Mouse (Mus musculus): ENCODE results near the gene Wwox.

Wwox gene

GRCm38 (mm10) chr8:114536201-114536600 is 96.7 kb downstream of the Wwox start:
- DNase-seq (ENCODE audit: extremely low read depth, low read depth): no peak

GRCm38 (mm10) chr8:114541132-114541531 is 101.7 kb downstream of the Wwox start:
- DNase-seq (ENCODE audit: extremely low read depth, low read depth): no peak

GRCm38 (mm10) chr8:114548360-114548759 is 108.9 kb downstream of the Wwox start:
- no peak for DNase-seq (ENCODE audit: extremely low read depth, low read depth)

DNA sequence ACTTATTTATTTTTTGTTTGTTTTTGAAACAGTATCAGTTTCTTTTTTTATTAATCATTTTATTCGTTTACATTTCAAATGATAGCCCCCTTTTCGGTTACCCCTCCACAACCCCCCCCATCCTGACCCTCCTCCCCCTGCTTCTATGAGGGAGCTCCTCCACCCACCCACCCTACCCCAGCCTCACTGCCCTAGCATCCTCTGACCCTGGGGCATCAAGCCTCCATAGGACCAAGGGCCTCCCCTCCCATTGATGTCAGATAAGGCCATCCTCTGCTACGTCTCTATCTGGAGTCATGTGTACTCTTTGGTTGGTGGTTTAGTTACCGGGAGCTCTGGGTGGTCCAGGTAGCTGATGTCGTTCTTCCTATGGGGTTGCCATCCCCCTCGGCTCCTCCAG is 109.4 kb downstream of the Wwox start:
- no peak for DNase-seq (ENCODE audit: extremely low read depth, low read depth)

DNA sequence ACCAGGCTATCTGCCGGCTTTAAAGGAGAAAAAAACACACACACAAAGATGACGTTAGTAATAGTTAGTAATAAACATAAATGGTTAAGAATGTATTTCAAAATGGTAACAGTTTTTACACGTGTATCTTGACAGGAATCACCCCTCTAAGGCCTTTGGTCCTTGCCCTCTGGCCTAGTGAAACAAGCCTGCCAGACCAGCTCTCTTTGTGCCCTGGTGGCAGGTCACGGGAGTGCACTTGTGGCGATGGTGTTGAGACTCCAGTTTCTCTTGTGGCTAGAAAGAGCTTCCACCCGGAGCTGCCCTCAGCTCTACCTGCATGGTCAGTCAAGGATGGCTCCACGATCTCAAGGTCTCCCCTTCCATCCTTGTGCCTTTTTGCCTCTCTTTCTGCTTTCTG is 110.6 kb downstream of the Wwox start:
- DNase-seq (ENCODE audit: extremely low read depth, low read depth): no peak

DNA sequence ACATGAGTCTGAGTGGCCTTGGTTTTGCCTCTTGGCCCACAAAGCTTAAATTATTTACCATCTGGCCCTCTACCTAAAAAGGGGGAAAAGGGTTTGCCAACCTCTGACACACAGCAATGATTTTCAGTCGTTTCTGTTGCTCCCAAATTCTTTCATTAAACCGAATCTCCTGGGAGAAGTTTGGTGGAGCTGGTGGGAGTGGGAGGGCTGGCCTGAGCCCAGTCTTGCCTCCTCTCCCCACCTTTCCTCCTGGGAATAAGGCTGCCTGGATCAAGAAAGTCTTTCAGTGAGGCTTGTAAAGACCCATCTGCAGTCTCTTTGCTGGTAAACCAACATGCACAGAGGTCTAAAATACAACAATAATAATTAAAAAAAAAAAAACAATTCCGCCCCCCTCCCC is 113.2 kb downstream of the Wwox start:
- no peak for DNase-seq (ENCODE audit: extremely low read depth, low read depth)

- no peak for DNase-seq (ENCODE audit: extremely low read depth, low read depth)
Observed at GRCm38 (mm10) chr8:114554966-114555365, 115.5 kb downstream of the Wwox start.

- no peak for DNase-seq (ENCODE audit: extremely low read depth, low read depth)
Observed at GRCm38 (mm10) chr8:114555491-114556202, 116.2 kb downstream of the Wwox start.

- no peak for DNase-seq (ENCODE audit: extremely low read depth, low read depth)
Observed at GRCm38 (mm10) chr8:114561191-114561590, 121.7 kb downstream of the Wwox start.

DNA sequence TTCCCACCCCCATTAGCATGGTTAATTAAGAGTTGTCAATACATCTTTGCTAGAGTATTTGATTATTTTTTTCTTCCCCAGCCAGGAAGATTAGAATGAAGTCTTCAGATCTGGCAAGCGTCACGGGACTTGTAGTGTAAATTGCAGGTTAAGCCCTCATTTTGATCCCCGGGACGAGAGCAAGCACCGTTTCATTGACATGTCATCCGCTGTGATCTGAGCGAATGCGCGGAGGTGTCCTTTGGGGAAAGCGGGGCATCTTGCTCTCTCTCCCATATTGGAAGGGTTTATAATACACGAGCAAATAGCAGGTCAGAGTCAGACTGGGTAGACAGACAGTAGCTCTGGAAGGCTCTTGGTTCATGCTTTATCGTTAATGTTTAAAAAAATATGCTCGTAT is 123.0 kb downstream of the Wwox start:
- DNase-seq (ENCODE audit: extremely low read depth, low read depth): no peak

DNA sequence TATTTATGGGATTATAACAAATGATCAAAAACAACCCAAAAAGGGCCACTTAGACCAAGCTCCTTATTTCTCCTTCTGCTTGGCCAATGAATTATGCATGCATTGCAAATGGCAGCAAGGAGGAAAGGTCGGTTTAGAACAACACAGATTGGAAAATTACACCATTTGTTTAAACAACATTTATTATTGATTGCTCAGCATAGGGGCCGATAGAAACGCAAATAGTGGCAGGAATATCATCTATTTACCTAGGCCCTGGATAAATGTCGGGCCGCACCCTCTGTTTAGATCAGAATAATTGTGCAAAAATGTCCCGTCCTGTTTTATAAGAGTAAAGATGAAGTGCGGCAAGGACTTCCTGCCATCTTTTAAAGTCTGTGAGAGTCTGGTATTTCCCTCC is 123.9 kb downstream of the Wwox start:
- no peak for DNase-seq (ENCODE audit: extremely low read depth, low read depth)

- no peak for DNase-seq (ENCODE audit: extremely low read depth, low read depth)
Observed at GRCm38 (mm10) chr8:114564036-114564435, 124.6 kb downstream of the Wwox start.

GRCm38 (mm10) chr8:114568531-114569166 is 129.2 kb downstream of the Wwox start:
- no peak for DNase-seq (ENCODE audit: extremely low read depth, low read depth)

DNA sequence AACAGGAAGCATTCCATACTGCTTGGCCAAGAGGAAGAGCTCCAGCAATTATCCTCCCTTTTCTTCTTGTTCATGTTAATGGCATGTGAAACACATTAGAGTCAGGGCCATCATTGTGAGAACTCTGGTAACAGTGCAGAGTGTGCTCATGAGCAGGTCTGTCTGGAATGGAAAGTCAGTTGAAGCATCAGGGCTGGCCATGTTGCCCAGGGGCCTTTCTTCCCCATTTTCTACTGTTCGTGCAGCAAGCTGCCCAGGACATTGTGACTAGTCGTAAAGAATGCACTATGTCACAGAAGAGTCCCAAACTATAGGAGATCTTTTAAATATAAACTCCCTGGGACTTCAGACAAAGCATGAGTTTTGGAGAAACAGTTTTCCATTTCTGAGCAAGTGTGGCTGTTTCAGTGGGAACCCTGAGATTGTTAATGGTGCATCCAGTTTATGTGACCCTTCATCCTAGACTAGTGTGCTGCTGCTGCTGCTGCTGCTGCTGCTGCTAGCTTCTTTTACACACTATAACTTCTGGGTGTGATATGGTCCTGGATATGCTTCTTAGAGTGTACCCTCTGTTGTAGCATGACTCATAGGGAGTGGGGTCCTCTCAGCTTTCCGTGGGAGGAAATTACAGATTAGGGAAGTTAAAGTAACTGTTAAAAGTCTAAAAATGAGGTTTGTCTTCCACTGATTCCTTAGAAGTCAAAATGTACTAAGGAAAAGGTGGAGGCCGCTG is 133.7 kb downstream of the Wwox start:
- DNase-seq (ENCODE audit: extremely low read depth, low read depth): no peak

DNA sequence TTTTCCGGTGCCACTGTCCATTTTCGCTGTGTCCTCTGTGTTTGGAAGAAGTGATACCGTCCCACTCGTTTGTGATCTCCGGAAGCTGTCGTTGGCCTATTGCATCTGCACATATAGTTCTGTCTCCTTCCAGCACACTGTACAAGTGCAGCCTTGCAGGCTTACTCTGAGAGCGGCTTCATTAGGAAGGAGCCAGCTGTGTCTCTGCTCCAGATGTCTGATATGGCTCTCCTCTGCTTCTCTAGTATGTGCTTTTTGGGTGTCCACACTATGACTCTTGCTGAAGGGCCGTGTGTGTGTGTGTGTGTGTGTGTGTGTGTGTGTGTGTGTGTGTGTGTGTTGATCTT is 134.3 kb downstream of the Wwox start:
- no peak for DNase-seq (ENCODE audit: extremely low read depth, low read depth)

- DNase-seq (ENCODE audit: extremely low read depth, low read depth): no peak
Observed at GRCm38 (mm10) chr8:114579292-114579691, 139.8 kb downstream of the Wwox start.

DNA sequence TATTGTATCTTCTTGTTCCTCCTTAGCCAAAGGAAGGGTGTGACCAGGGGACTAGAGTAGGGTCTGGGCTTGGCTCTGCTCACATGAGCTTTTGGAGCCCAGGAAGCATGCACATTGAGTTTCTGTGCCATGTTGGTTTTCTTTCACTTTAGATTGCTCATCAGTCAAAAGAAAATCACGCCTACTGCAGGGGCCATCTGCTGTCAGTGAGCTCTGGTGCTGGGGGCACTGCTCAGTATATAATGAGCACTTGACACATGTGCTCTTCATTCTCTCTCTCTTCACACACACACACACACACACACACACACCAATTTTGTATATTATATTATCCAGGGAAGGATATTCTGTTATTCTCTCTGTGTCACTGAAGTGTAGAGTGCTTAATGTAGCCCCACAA is 141.2 kb downstream of the Wwox start:
- no peak for DNase-seq (ENCODE audit: extremely low read depth, low read depth)

DNA sequence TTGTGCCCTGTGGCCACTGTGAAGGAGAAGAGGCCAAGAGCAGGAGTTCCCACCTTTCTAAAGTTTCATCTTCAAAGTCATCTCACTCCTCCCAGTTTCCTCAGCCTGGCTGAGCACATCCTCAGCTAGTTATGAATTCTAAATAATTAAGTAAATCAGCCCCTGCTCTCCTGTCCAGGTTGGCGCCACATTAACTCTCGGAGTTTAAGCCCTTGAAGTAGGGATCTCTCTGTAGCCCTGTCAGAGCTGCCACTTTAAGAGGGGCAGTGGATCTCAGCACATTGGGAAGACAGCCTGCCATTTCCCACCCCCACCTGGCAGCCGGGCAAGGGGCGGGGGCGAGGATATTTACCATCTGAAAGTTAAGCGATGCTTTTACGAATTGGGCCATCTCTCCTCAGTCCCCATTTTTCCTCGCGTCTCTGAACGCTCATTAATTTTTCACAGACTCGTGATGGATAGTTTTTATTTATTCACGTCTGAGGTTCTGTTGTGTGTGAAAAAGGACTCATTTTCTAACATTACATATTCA is 150.9 kb downstream of the Wwox start:
- no peak for DNase-seq (ENCODE audit: extremely low read depth, low read depth)

- DNase-seq (ENCODE audit: extremely low read depth, low read depth): no peak
Observed at GRCm38 (mm10) chr8:114591296-114592280, 152.1 kb downstream of the Wwox start.

DNA sequence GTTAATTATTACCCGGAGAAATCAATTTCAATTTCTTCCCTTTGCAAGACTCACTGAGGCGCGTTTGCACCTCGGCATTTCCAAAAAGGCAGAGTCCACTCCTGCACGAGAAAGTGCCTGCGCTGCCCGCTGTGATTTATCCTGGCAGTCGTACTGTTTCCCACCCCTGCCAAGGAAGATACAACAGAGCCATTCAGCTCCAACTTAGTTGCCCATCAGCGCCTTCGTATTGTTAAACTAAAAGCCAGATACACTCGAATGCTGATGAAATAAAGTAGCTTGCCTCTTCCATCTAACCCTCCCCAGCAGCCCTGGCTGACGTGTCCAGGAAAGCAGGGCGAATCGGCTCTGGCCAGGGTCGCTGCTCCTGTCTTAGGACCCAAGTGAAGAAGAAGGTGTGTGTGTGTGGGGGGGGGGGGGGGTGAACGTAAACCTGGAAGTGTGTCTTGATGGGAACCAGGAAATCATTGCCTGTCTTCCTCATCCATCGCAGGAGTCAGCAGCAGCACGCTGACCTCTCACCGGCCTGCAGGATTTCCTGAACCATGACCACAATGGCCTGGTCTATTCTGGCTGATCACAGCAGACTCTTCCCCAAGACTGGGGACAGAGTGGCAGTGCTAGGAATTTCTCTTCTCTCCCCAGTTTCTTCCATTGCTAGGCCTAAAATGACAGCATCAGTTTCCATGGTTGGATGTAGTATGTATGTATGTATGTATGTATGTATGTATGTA is 154.1 kb downstream of the Wwox start:
- no peak for DNase-seq (ENCODE audit: extremely low read depth, low read depth)

GRCm38 (mm10) chr8:114594811-114595210 is 155.4 kb downstream of the Wwox start:
- no peak for DNase-seq (ENCODE audit: extremely low read depth, low read depth)
